Mouse (Mus musculus) stomach, postnatal 0 days (tissue): ENCODE results near the gene Ces1d.

Experiments
- CTCF ChIP-seq: IDR thresholded peaks from 2 replicates; pipeline ENCODE4 v1.5.1; 2016; ENCODE audit warnings: antibody characterized with exemption, low read depth, mild to moderate bottlenecking, moderate library complexity
- EP300 ChIP-seq: optimal IDR thresholded peaks from 2 replicates; pipeline ENCODE3; 2016; ENCODE audit warnings: antibody characterized with exemption

- TF ChIP-seq CTCF (no peak), EP300 (no peak)
Observed at GRCm38 (mm10) chr8:93147331-93147730, 50.3 kb downstream of the Ces1d start.
